Mouse (Mus musculus) frontal cortex, postnatal 36 days (tissue): ENCODE measurements around the gene Prop1.

Source experiments
- DNase-seq, 2 experiments: peaks; one replicate each; pipeline ENCODE4 v3.0.0; 2022; ENCODE audit warnings: low spot score in 2 of 2

Prop1 gene

GRCm38 (mm10) chr11:50953665-50954064, at the start of gene Prop1:
Prop1 (minus strand) TSS chr11:50953765.
- DNase-seq, result no peak

GRCm38 (mm10) chr11:51003296-51003695, 49.7 kb upstream of the Prop1 start, which contains the start of gene Olfr51:
Olfr51 (plus strand) TSS chr11:51003596.
- DNase-seq, result no peak

- DNase-seq, result no peak
Measured at GRCm38 (mm10) chr11:50981667-50982066, 28.1 kb upstream of the Prop1 start, which contains the start of gene Olfr1377. Olfr1377 (plus strand) TSS chr11:50981967.

- no peak for DNase-seq
Measured at GRCm38 (mm10) chr11:50977216-50977615, 23.7 kb upstream of the Prop1 start.

- no peak for DNase-seq
Measured at GRCm38 (mm10) chr11:50966230-50966629, 12.7 kb upstream of the Prop1 start, which contains the start of gene Olfr1378. Olfr1378 (plus strand) TSS chr11:50966530.

- no peak for DNase-seq
Measured at GRCm38 (mm10) chr11:50964886-50965285, 11.3 kb upstream of the Prop1 start.

GRCm38 (mm10) chr11:50952290-50952689, 1.3 kb downstream of the Prop1 start:
- peak; percentile 9 to 34 for DNase-seq

GRCm38 (mm10) chr11:50943506-50943905, 10.1 kb downstream of the Prop1 start, which contains the start of gene 4933414I15Rik:
4933414I15Rik (minus strand) TSS chr11:50943765.
- no peak for DNase-seq

GRCm38 (mm10) chr11:50942386-50942785, 11.2 kb downstream of the Prop1 start:
- no peak for DNase-seq

- peak in 1 of 2 experiments; percentile 33 for DNase-seq
Measured at GRCm38 (mm10) chr11:50939621-50940366, 13.8 kb downstream of the Prop1 start.

GRCm38 (mm10) chr11:50938435-50938834, 15.1 kb downstream of the Prop1 start:
- no peak for DNase-seq

- no peak for DNase-seq
Measured at GRCm38 (mm10) chr11:50932040-50932439, 21.5 kb downstream of the Prop1 start.

GRCm38 (mm10) chr11:50931451-50931866, 22.1 kb downstream of the Prop1 start, which contains the start of gene Zfp354b:
Zfp354b (minus strand) TSS chr11:50931633.
- peak; percentile 82 to 88 for DNase-seq

- DNase-seq, result no peak
Measured at GRCm38 (mm10) chr11:50931021-50931420, 22.5 kb downstream of the Prop1 start.

GRCm38 (mm10) chr11:50930469-50931014, 23.0 kb downstream of the Prop1 start:
- DNase-seq, result peak in 1 of 2 experiments; percentile 18

- DNase-seq, result peak; percentile 92 to 96
Measured at GRCm38 (mm10) chr11:50915671-50916320, 37.8 kb downstream of the Prop1 start, which contains the start of gene Zfp2. Zfp2 (minus strand) TSS chr11:50916165.

GRCm38 (mm10) chr11:50914461-50914860, 39.1 kb downstream of the Prop1 start:
- no peak for DNase-seq

- DNase-seq, result no peak
Measured at GRCm38 (mm10) chr11:50913301-50913700, 40.3 kb downstream of the Prop1 start.

GRCm38 (mm10) chr11:50908136-50908535, 45.4 kb downstream of the Prop1 start:
- peak in 1 of 2 experiments; percentile 44 for DNase-seq
